Mouse (Mus musculus): ENCODE measurements around the gene Gas2l2. TPM values are rescaled to one million over a fixed set of nuclear protein-coding genes. Genes with fewer than 3 reads are reported as not detected.

The Gas2l2 gene
- polyA plus RNA-seq, 1 experiment = not detected

DNA sequence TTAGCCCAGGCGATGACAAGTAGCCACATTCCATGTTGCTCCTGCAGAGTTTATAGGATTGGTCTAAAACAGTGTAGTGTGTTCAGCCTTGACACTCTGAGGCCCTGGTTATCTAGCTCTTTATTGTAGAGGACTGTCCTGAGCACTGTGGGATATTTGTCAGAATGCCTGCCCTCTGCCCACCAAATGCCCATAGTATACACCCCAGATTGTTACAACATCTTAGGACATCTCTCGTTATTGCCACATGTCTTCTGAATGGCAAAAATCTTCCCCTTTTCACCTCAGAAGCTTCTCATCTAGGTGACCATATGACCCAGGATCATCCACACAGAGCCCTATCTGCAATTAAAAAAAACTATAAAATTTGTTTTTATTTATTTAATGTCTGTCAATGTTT, 3.3 kb upstream of the Gas2l2 start:
- no peak for TF ChIP-seq POLR2A (IDR thresholded peaks at IDR 0.05; ENCODE audit: control insufficient read depth, low read depth, low read length)
- TF ChIP-seq CTCF (IDR thresholded peaks at IDR 0.05; ENCODE audit: control insufficient read depth, insufficient read depth, insufficient replicate concordance, low read depth, low read length) = no peak
- H3K36me3 ChIP-seq (ENCODE audit: control insufficient read depth, insufficient read depth, low read length) = no peaks in the 10 kb centered on the region
- no peaks in the 10 kb centered on the region; the same call in 1 of the 2 replicates for H3K4me1 ChIP-seq (ENCODE audit: control insufficient read depth, insufficient read depth, low read length)
- H3K4me3 ChIP-seq (ENCODE audit: control insufficient read depth, low read depth, low read length) = no peak overlapping the region
- no peaks in the 10 kb centered on the region for H3K27me3 ChIP-seq (ENCODE audit: control insufficient read depth, insufficient read depth, low read length)
- no peak overlapping the region for H3K27ac ChIP-seq (ENCODE audit: control insufficient read depth, insufficient read depth, low read depth, low read length)

GRCm38 (mm10) chr11:83426964-83427363, 2.3 kb downstream of the Gas2l2 start:
- H3K36me3 ChIP-seq (ENCODE audit: control insufficient read depth, insufficient read depth, low read length) = no peaks in the 10 kb centered on the region
- H3K27me3 ChIP-seq (ENCODE audit: control insufficient read depth, insufficient read depth, low read length) = no peaks in the 10 kb centered on the region; the same call in 1 of the 2 replicates
- H3K27ac ChIP-seq (ENCODE audit: control insufficient read depth, insufficient read depth, low read depth, low read length) = no peak overlapping the region
- no peak overlapping the region for H3K4me3 ChIP-seq (ENCODE audit: control insufficient read depth, low read depth, low read length)
- no peaks in the 10 kb centered on the region; the same call in 1 of the 2 replicates for H3K4me1 ChIP-seq (ENCODE audit: control insufficient read depth, insufficient read depth, low read length)
- TF ChIP-seq POLR2A (IDR thresholded peaks at IDR 0.05; ENCODE audit: control insufficient read depth, low read depth, low read length) = no peak

DNA sequence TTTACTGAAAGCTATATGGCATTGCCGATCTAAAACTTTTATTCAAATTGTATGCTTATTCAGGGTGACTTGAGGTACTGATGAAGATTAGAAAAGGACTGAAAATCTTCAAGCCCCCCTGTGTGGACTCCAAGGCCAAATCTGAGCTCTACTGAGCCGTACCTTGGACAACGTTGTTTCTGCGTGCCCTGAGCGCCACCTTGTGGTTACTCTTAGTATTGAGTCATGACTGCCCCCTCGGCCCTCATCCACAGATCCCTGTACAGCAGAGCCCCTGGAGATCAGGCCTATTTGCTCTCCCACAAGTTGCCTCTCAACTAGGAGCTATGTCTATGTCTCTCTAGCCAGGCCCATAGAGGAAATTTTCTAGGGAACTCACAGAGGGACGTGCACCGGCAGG, 4.6 kb downstream of the Gas2l2 start:
- no peaks in the 10 kb centered on the region; the same call in 1 of the 2 replicates for H3K4me1 ChIP-seq (ENCODE audit: control insufficient read depth, insufficient read depth, low read length)
- H3K4me3 ChIP-seq (ENCODE audit: control insufficient read depth, low read depth, low read length) = no peak overlapping the region
- TF ChIP-seq CTCF (IDR thresholded peaks at IDR 0.05; ENCODE audit: control insufficient read depth, insufficient read depth, insufficient replicate concordance, low read depth, low read length) (peak; percentile 97), POLR2A (IDR thresholded peaks at IDR 0.05; ENCODE audit: control insufficient read depth, low read depth, low read length) (no peak)
- H3K27ac ChIP-seq (ENCODE audit: control insufficient read depth, insufficient read depth, low read depth, low read length) = no peak overlapping the region
- H3K36me3 ChIP-seq (ENCODE audit: control insufficient read depth, insufficient read depth, low read length) = no peaks in the 10 kb centered on the region
- no peaks in the 10 kb centered on the region; the same call in 1 of the 2 replicates for H3K27me3 ChIP-seq (ENCODE audit: control insufficient read depth, insufficient read depth, low read length)

GRCm38 (mm10) chr11:83421305-83421704, 8.0 kb downstream of the Gas2l2 start:
- H3K4me3 ChIP-seq (ENCODE audit: control insufficient read depth, low read depth, low read length) = peak overlapping the region; percentile 35
- H3K36me3 ChIP-seq (ENCODE audit: control insufficient read depth, insufficient read depth, low read length) = no peaks in the 10 kb centered on the region
- TF ChIP-seq CTCF (IDR thresholded peaks at IDR 0.05; ENCODE audit: control insufficient read depth, insufficient read depth, insufficient replicate concordance, low read depth, low read length) (no peak), POLR2A (IDR thresholded peaks at IDR 0.05; ENCODE audit: control insufficient read depth, low read depth, low read length) (no peak)
- peaks cover 3% of the 10 kb centered on the region for H3K4me1 ChIP-seq (ENCODE audit: control insufficient read depth, insufficient read depth, low read length)
- H3K27me3 ChIP-seq (ENCODE audit: control insufficient read depth, insufficient read depth, low read length) = no peaks in the 10 kb centered on the region
- H3K27ac ChIP-seq (ENCODE audit: control insufficient read depth, insufficient read depth, low read depth, low read length) = no peak overlapping the region

GRCm38 (mm10) chr11:83420338-83420737, 8.9 kb downstream of the Gas2l2 start:
- Histone ChIP-seq H3K36me3 (ENCODE audit: control insufficient read depth, insufficient read depth, low read length) (no peaks in the 10 kb centered on the region), H3K4me1 (ENCODE audit: control insufficient read depth, insufficient read depth, low read length) (peaks cover 3% of the 10 kb centered on the region), H3K27ac (ENCODE audit: control insufficient read depth, insufficient read depth, low read depth, low read length) (no peak overlapping the region), H3K4me3 (ENCODE audit: control insufficient read depth, low read depth, low read length) (no peak overlapping the region), H3K27me3 (ENCODE audit: control insufficient read depth, insufficient read depth, low read length) (no peaks in the 10 kb centered on the region)
- peak; percentile 30; the same call in 1 of the 2 replicates for TF ChIP-seq CTCF (IDR thresholded peaks at IDR 0.05; ENCODE audit: control insufficient read depth, insufficient read depth, insufficient replicate concordance, low read depth, low read length)
- no peak for TF ChIP-seq POLR2A (IDR thresholded peaks at IDR 0.05; ENCODE audit: control insufficient read depth, low read depth, low read length)

GRCm38 (mm10) chr11:83418566-83418965, 10.7 kb downstream of the Gas2l2 start:
- TF ChIP-seq POLR2A (IDR thresholded peaks at IDR 0.05; ENCODE audit: control insufficient read depth, low read depth, low read length) (no peak), CTCF (IDR thresholded peaks at IDR 0.05; ENCODE audit: control insufficient read depth, insufficient read depth, insufficient replicate concordance, low read depth, low read length) (no peak)
- no peak overlapping the region for H3K27ac ChIP-seq (ENCODE audit: control insufficient read depth, insufficient read depth, low read depth, low read length)
- H3K36me3 ChIP-seq (ENCODE audit: control insufficient read depth, insufficient read depth, low read length) = no peaks in the 10 kb centered on the region
- peaks cover 3% of the 10 kb centered on the region for H3K4me1 ChIP-seq (ENCODE audit: control insufficient read depth, insufficient read depth, low read length)
- H3K27me3 ChIP-seq (ENCODE audit: control insufficient read depth, insufficient read depth, low read length) = no peaks in the 10 kb centered on the region
- no peak overlapping the region for H3K4me3 ChIP-seq (ENCODE audit: control insufficient read depth, low read depth, low read length)

DNA sequence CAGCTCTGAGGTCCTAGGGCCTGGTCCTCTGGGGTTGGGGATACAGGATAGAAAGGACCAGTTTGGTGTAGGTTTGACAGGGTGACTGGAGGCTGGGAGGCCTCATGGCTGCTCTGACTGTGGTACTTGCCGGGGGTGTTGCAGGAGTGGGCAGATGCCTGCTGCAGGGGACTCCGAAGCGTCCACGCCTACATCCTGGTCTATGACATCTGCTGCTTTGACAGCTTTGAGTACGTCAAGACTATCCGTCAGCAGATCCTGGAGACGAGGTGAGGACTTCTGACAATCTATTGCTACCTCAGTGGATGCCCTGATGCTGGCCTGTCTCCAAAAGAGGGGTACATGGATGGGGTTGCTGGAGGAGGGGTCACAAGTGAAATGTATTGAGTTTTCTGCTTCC, 11.5 kb downstream of the Gas2l2 start:
- no peaks in the 10 kb centered on the region for H3K27me3 ChIP-seq (ENCODE audit: control insufficient read depth, insufficient read depth, low read length)
- peaks cover 3% of the 10 kb centered on the region for H3K4me1 ChIP-seq (ENCODE audit: control insufficient read depth, insufficient read depth, low read length)
- TF ChIP-seq CTCF (IDR thresholded peaks at IDR 0.05; ENCODE audit: control insufficient read depth, insufficient read depth, insufficient replicate concordance, low read depth, low read length) = no peak
- TF ChIP-seq POLR2A (IDR thresholded peaks at IDR 0.05; ENCODE audit: control insufficient read depth, low read depth, low read length) = no peak
- no peak overlapping the region for H3K27ac ChIP-seq (ENCODE audit: control insufficient read depth, insufficient read depth, low read depth, low read length)
- H3K36me3 ChIP-seq (ENCODE audit: control insufficient read depth, insufficient read depth, low read length) = no peaks in the 10 kb centered on the region
- H3K4me3 ChIP-seq (ENCODE audit: control insufficient read depth, low read depth, low read length) = no peak overlapping the region

DNA sequence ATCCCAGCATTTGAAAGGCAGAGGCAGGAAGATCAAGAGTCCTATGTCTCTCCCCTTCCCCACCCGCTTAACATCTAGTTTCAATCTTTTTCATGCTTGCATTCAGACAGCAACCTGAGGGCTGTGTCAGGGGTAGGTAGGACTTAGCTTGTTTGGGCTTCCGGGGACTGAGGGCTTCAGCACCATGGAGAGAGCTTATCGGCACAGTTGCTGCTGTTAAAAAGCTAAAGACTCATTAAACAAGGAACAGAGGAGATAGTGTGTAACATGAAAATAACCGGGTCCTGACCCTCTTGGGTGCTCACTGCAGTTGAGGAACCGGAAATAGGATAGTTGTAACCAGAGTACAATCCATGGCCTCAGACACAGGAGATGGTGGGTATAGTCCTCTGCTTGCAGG, 12.2 kb downstream of the Gas2l2 start:
- H3K27me3 ChIP-seq (ENCODE audit: control insufficient read depth, insufficient read depth, low read length) = no peaks in the 10 kb centered on the region
- TF ChIP-seq CTCF (IDR thresholded peaks at IDR 0.05; ENCODE audit: control insufficient read depth, insufficient read depth, insufficient replicate concordance, low read depth, low read length) (no peak), POLR2A (IDR thresholded peaks at IDR 0.05; ENCODE audit: control insufficient read depth, low read depth, low read length) (no peak)

More for the DNA sequence above, 12.2 kb downstream of the Gas2l2 start:
- peaks cover 3% of the 10 kb centered on the region for H3K4me1 ChIP-seq (ENCODE audit: control insufficient read depth, insufficient read depth, low read length)
- H3K27ac ChIP-seq (ENCODE audit: control insufficient read depth, insufficient read depth, low read depth, low read length) = no peak overlapping the region
- H3K36me3 ChIP-seq (ENCODE audit: control insufficient read depth, insufficient read depth, low read length) = no peaks in the 10 kb centered on the region
- H3K4me3 ChIP-seq (ENCODE audit: control insufficient read depth, low read depth, low read length) = no peak overlapping the region

All from testis, adult 2 months (tissue).